8 mouse cellular contexts compared by ENCODE assay signal in the genomic region with DNA sequence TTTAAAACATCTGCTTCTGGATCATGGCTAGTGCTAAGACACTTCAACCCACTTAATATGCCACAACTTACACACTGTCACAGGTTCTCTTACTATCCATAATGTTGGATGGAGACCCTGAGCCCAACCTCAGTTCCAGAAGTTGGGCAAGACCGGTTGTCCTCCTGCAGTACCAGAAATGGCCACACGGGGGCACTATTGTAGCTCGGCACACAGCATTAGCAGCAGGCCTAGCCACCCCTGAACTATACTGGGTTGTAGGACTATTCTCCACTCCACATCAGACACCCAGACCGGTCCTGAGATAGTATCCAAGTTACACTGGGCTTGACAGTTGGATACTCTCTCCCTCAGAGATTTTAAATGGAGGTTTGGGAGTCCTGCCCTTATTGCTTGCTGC. TPM values are rescaled to one million over a fixed set of nuclear protein-coding genes. Genes with fewer than 3 reads are reported as not detected.
DNase-seq lines count a peak whose midpoint lies in the region; ATAC-seq and TF ChIP-seq lines count a peak whose summit lies in the region.

No protein-coding gene starts in this region.

- peak; percentile 57 for DNase-seq in CD4-positive helper T cell, adult 2 months (ENCODE audit: low read depth, low spot score)
- peak; percentile 89 for DNase-seq in brain, embryonic 14.5 days (ENCODE audit: low read depth)
- peak; percentile 91 for DNase-seq in kidney, postnatal 0 days (ENCODE audit: low spot score)
- peak; percentile 50 for DNase-seq in liver, adult 2 months (ENCODE audit: extremely low read depth, low read depth, low spot score)
- peak; percentile 39 to 56 for DNase-seq in natural killer cell, adult 2 months (ENCODE audit: low spot score in 2 of 2)
- DNase-seq in splenic B cell, adult 2 months (ENCODE audit: low read depth, low spot score), result peak; percentile 83

- 0 out of 2 replicates have a peak, but pooled peaks have one; percentile 53 for ATAC-seq in erythroid progenitor cell, adult 5-6 weeks (replicated peaks; ENCODE audit: low FRiP score, poor library complexity, severe bottlenecking)
- ATAC-seq in heart, embryonic 12.5 days (ENCODE audit: insufficient number of reproducible peaks, low FRiP score), result peak; percentile 51; the same call in 1 of the 2 replicates
- peak; percentile 72 for ATAC-seq in kidney, postnatal 0 days (replicated peaks; ENCODE audit: low FRiP score, low read depth)

- H3K36me3 ChIP-seq in heart, embryonic 12.5 days, result no peaks in the 10 kb centered on the region
- no peaks in the 10 kb centered on the region for H3K36me3 ChIP-seq in kidney, postnatal 0 days (ENCODE audit: insufficient read depth, low read length)
- no peaks in the 10 kb centered on the region for H3K36me3 ChIP-seq in liver, adult 2 months (ENCODE audit: control insufficient read depth, insufficient read depth, low read length)
- H3K36me3 ChIP-seq in splenic B cell, adult 2 months (ENCODE audit: control insufficient read depth, insufficient read depth, low read length, poor library complexity, severe bottlenecking), result no peaks in the 10 kb centered on the region

- no peak overlapping the region for H3K9ac ChIP-seq in heart, embryonic 12.5 days
- H3K9ac ChIP-seq in kidney, postnatal 0 days (ENCODE audit: low read depth, low read length), result no peak overlapping the region
- no peak overlapping the region for H3K9ac ChIP-seq in liver, adult 2 months (ENCODE audit: low read depth, low read length)

- peak; percentile 98 for TF ChIP-seq CTCF in brain, embryonic 14.5 days (IDR thresholded peaks at IDR 0.05; ENCODE audit: borderline replicate concordance, extremely low read depth, insufficient read depth, insufficient read length)
- TF ChIP-seq CTCF in kidney, postnatal 0 days (IDR thresholded peaks at IDR 0.05; ENCODE audit: low read depth), result peak; percentile 100
- peak; percentile 99 for TF ChIP-seq CTCF in liver, adult 2 months (IDR thresholded peaks at IDR 0.05; ENCODE audit: low read depth, low read length)

- H3K27me3 ChIP-seq in heart, embryonic 12.5 days (replicated peaks), result peaks cover 77% of the 10 kb centered on the region
- H3K27me3 ChIP-seq in kidney, postnatal 0 days (ENCODE audit: insufficient read depth, low read length), result no peaks in the 10 kb centered on the region
- 0 out of 2 replicates have a peak, but pooled peaks cover 5% of the 10 kb centered on the region for H3K27me3 ChIP-seq in liver, adult 2 months (ENCODE audit: control insufficient read depth, insufficient read depth, low read length)
- no peaks in the 10 kb centered on the region for H3K27me3 ChIP-seq in splenic B cell, adult 2 months (ENCODE audit: control insufficient read depth, insufficient read depth, low read length, poor library complexity, severe bottlenecking)

- no peaks in the 10 kb centered on the region for H3K9me3 ChIP-seq in heart, embryonic 12.5 days (replicated peaks)
- no peaks in the 10 kb centered on the region for H3K9me3 ChIP-seq in kidney, postnatal 0 days (replicated peaks; ENCODE audit: low read length)

- peaks cover 24% of the 10 kb centered on the region for H3K4me1 ChIP-seq in heart, embryonic 12.5 days (replicated peaks)
- peaks cover 12% of the 10 kb centered on the region; the same call in 1 of the 2 replicates for H3K4me1 ChIP-seq in kidney, postnatal 0 days (replicated peaks; ENCODE audit: insufficient read depth, low read length)
- no peaks in the 10 kb centered on the region for H3K4me1 ChIP-seq in liver, adult 2 months (ENCODE audit: control insufficient read depth, insufficient read depth, low read length)

- H3K4me3 ChIP-seq in heart, embryonic 12.5 days, result no peak overlapping the region
- H3K4me3 ChIP-seq in kidney, postnatal 0 days (replicated peaks; ENCODE audit: low read depth, low read length), result no peak overlapping the region
- H3K4me3 ChIP-seq in liver, adult 2 months (ENCODE audit: insufficient read depth, low read depth, low read length), result no peak overlapping the region

- H3K27ac ChIP-seq in heart, embryonic 12.5 days (ENCODE audit: poor library complexity, severe bottlenecking), result no peak overlapping the region
- H3K27ac ChIP-seq in kidney, postnatal 0 days, result no peak overlapping the region
- no peak overlapping the region for H3K27ac ChIP-seq in liver, adult 2 months (replicated peaks; ENCODE audit: insufficient read depth, low read depth, low read length)

- no peak overlapping the region for H3K4me2 ChIP-seq in heart, embryonic 12.5 days
- no peak overlapping the region for H3K4me2 ChIP-seq in kidney, postnatal 0 days (ENCODE audit: low read length)

- no peaks in the 10 kb centered on the region for H3K79me2 ChIP-seq in liver, adult 2 months (ENCODE audit: control insufficient read depth, insufficient read depth, low read length)

- no peak for TF ChIP-seq POLR2A in brain, embryonic 14.5 days (IDR thresholded peaks at IDR 0.05; ENCODE audit: borderline replicate concordance, extremely low read depth, insufficient read depth, insufficient read length, poor library complexity, severe bottlenecking)
- TF ChIP-seq POLR2A in liver, adult 2 months (IDR thresholded peaks at IDR 0.05; ENCODE audit: extremely low read depth, insufficient read depth, low read length), result no peak

- 2% methylated on average over 4 of the region's 4 CpGs for WGBS in heart, embryonic 12.5 days
- 0% methylated on average over 4 of the region's 4 CpGs for WGBS in kidney, postnatal 0 days
- WGBS in liver, adult 2 months, result 3% methylated on average over 4 of the region's 4 CpGs

RNA-seq across cellular contexts. Expression of a gene that starts 5.9 kb away (rescaled TPM):
- 0.44 and 0.51 TPM in 2 replicates for polyA plus RNA-seq in brain, embryonic 14.5 days (2012; rRNA removed)
- not detected in 2 replicates for total RNA-seq in erythroid progenitor cell, adult 5-6 weeks (2015; ENCODE audit: low replicate concordance)
- not detected in 2 replicates for total RNA-seq in erythroid progenitor cell, adult 5-6 weeks (2017; ENCODE audit: low replicate concordance)
- polyA plus RNA-seq in heart, embryonic 12.5 days (2016; fragmentation: Nextera tagmentation; extraction: Ambion mirVana), result 0.11 and 0.17 TPM in 2 replicates
- 0.06 and 0.14 TPM in 2 replicates for polyA plus RNA-seq in kidney, postnatal 0 days (2015; fragmentation: Nextera tagmentation; extraction: Ambion mirVana)
- not detected in 2 replicates for total RNA-seq in liver, adult 2 months (2014; rRNA removed)
- polyA plus RNA-seq in liver, adult 2 months (2012; rRNA removed), result not detected in 2 replicates

RNA-seq across cellular contexts. Expression of a gene that starts 13.7 kb away (rescaled TPM):
- polyA plus RNA-seq in brain, embryonic 14.5 days (2012; rRNA removed), result 0.62 and 0.74 TPM in 2 replicates
- not detected in 2 replicates for total RNA-seq in erythroid progenitor cell, adult 5-6 weeks (2015; ENCODE audit: low replicate concordance)
- not detected in 2 replicates for total RNA-seq in erythroid progenitor cell, adult 5-6 weeks (2017; ENCODE audit: low replicate concordance)
- not detected in 2 replicates for polyA plus RNA-seq in heart, embryonic 12.5 days (2016; fragmentation: Nextera tagmentation; extraction: Ambion mirVana)
- polyA plus RNA-seq in kidney, postnatal 0 days (2015; fragmentation: Nextera tagmentation; extraction: Ambion mirVana), result 3.1 and 3.4 TPM in 2 replicates
- total RNA-seq in liver, adult 2 months (2014; rRNA removed), result 0.07 TPM in 1 of 2 replicates, not detected in the other
- 0.20 and 0.29 TPM in 2 replicates for polyA plus RNA-seq in liver, adult 2 months (2012; rRNA removed)

RNA-seq across cellular contexts. Expression of a gene that starts 39.4 kb away (rescaled TPM):
- polyA plus RNA-seq in brain, embryonic 14.5 days (2012; rRNA removed), result not detected in 2 replicates
- total RNA-seq in erythroid progenitor cell, adult 5-6 weeks (2015; ENCODE audit: low replicate concordance), result not detected in 2 replicates
- total RNA-seq in erythroid progenitor cell, adult 5-6 weeks (2017; ENCODE audit: low replicate concordance), result not detected in 2 replicates
- polyA plus RNA-seq in heart, embryonic 12.5 days (2016; fragmentation: Nextera tagmentation; extraction: Ambion mirVana), result not detected in 2 replicates
- polyA plus RNA-seq in kidney, postnatal 0 days (2015; fragmentation: Nextera tagmentation; extraction: Ambion mirVana), result 0.24 and 0.33 TPM in 2 replicates
- 394 and 587 TPM in 2 replicates for total RNA-seq in liver, adult 2 months (2014; rRNA removed)
- 374 and 553 TPM in 2 replicates for polyA plus RNA-seq in liver, adult 2 months (2012; rRNA removed)

Comparison
In these comparisons a context has a peak if more than half of its experiments do, and no peak if none do; other contexts are left out.
1. RNA of a gene that starts 39.4 kb away (polyA plus RNA-seq): 374 to 553 TPM in liver, adult 2 months; 0.24 to 0.33 TPM in kidney, postnatal 0 days, not detected in brain, embryonic 14.5 days and not detected in heart, embryonic 12.5 days; every median in the first group is over 100 times any median in the second.
2. Peak in every context shown above with its lines, with median percentiles within 50 percentile points of each other: DNase-seq, CTCF ChIP-seq and ATAC-seq.